Mouse (Mus musculus): Measurements from ENCODE around the gene Ncam1. TPM values are rescaled to one million over a fixed set of nuclear protein-coding genes. Genes with fewer than 3 reads are reported as not detected.

Gene Ncam1
- total RNA-seq, 2 experiments from 2014 or later: 11.6 to 14.6 TPM

- Histone ChIP-seq H3K4me3 (no peak overlapping the region), H3K27ac (no peak overlapping the region)
- peak; percentile 61 for DNase-seq
- intact Hi-C loops (cut with DNase I): no loop called here
- no peak for TF ChIP-seq CTCF (IDR thresholded peaks at IDR 0.05)
Observed at GRCm38 (mm10) chr9:49537814-49538213, 260.9 kb downstream of the Ncam1 start.

DNA sequence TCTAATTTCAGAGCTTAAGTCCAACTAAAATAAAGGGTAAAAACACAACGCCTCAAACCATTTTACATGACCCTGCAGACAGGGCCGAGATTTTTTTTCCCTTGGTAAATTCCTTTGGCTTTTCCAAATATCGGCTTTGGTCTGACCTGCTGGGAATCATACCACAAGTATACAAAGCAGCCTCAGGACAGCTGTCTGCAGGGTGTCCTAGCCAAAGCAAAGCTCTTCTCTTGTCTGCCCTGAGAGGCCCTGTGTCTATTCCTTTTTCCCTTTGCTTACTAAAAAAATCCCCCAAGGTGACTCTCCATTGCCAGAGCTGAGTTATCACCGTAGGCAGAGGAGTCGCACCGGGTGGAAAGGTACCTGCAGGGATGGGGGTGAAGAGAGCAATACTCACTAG, 262.1 kb downstream of the Ncam1 start:
- intact Hi-C loops (cut with DNase I): no loop called here
- no peak for DNase-seq
- no peak for TF ChIP-seq CTCF (IDR thresholded peaks at IDR 0.05)
- Histone ChIP-seq H3K4me3 (no peak overlapping the region), H3K27ac (no peak overlapping the region)

GRCm38 (mm10) chr9:49534958-49535357, 263.8 kb downstream of the Ncam1 start:
- Histone ChIP-seq H3K27ac (no peak overlapping the region), H3K4me3 (no peak overlapping the region)
- no peak for TF ChIP-seq CTCF (IDR thresholded peaks at IDR 0.05)
- intact Hi-C loops (cut with DNase I): no loop called here
- no peak for DNase-seq

DNA sequence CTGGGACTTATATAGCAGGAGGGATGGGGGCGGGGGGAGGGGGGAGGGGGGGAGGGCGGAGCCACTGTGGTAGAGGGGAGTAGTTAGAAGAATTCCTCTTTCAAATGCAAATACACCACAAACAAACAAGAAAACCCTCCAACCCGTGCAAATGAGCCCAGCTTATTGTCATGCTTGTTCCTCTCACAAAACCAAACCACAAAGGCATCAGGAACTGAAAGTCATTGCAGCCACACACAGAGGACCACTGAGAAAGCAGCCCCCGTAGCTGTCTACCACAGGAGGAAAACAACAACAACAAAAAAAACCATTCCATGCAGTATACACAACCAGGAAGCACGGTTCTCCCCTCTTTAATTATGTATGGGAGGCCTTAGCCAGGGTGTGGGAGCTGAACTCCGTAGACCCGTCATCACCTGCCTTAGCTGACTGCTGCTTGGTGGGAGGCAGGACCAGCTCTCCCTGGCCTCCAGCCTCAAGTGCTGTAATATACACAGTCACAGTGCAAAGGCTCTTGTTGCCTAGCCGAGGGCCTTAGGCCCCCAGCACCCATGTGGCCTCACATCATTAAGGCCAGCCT, 264.7 kb downstream of the Ncam1 start:
- H3K27ac ChIP-seq: no peak overlapping the region
- DNase-seq: no peak
- intact Hi-C loops (cut with DNase I): no loop called here
- H3K4me3 ChIP-seq: no peak overlapping the region
- no peak for TF ChIP-seq CTCF (IDR thresholded peaks at IDR 0.05)

- H3K27ac ChIP-seq: no peak overlapping the region
- no peak overlapping the region for H3K4me3 ChIP-seq
- no peak for TF ChIP-seq CTCF (IDR thresholded peaks at IDR 0.05)
- no peak for DNase-seq
- intact Hi-C loops (cut with DNase I): no loop called here
Observed at GRCm38 (mm10) chr9:49533455-49533854, 265.3 kb downstream of the Ncam1 start.

DNA sequence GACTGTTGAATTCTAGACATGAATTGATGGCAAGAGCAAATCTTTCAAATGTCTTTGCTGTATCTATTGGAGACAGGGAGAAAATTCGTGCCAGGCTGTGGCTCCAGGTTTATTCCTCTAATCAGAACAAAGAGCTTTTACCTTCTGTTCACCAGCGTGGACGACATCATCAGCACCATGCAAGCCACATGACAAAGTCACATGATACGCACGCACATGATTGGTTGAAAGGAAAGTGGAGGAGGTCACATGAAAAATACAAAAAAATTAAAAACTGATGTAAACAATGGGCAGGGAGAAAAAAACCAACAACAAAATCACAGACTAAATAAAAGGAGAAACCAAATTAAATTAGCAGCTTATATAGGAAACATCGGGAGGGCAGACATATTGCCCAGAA, 266.9 kb downstream of the Ncam1 start:
- H3K27ac ChIP-seq: no peak overlapping the region
- DNase-seq: no peak
- intact Hi-C loops (cut with DNase I): no loop called here
- TF ChIP-seq CTCF (IDR thresholded peaks at IDR 0.05): no peak
- no peak overlapping the region for H3K4me3 ChIP-seq

GRCm38 (mm10) chr9:49531257-49531656, 267.5 kb downstream of the Ncam1 start:
- Histone ChIP-seq H3K4me3 (no peak overlapping the region), H3K27ac (no peak overlapping the region)
- DNase-seq: no peak
- TF ChIP-seq CTCF (IDR thresholded peaks at IDR 0.05): no peak
- intact Hi-C loops (cut with DNase I): no loop called here

- Histone ChIP-seq H3K27ac (no peak overlapping the region), H3K4me3 (no peak overlapping the region)
- no peak for DNase-seq
- intact Hi-C loops (cut with DNase I): no loop called here
- no peak for TF ChIP-seq CTCF (IDR thresholded peaks at IDR 0.05)
Observed at GRCm38 (mm10) chr9:49530739-49531138, 268.0 kb downstream of the Ncam1 start.

GRCm38 (mm10) chr9:49529366-49529959, 269.3 kb downstream of the Ncam1 start:
- DNase-seq: no peak
- H3K27ac ChIP-seq: no peak overlapping the region
- intact Hi-C loops (cut with DNase I): no loop called here

DNA sequence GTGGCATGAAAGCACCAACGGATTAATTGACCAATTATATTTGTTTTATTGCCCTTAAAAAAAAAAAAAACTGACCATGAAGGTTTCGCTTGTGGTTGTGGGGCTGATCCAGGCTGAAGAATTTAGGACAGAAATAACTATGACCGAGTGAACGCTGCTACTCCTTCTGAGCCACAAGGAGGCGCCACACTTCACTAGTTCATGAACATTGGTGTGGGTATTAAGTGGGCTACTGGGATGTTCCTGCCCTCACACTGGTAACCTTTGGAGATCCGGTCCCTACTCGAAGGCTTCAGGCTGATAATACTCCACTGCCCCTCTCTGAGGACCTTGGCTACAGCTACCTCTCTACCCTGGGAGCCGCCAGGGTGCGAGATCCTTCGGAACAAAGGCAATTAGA, 269.8 kb downstream of the Ncam1 start:
- TF ChIP-seq CTCF (IDR thresholded peaks at IDR 0.05): peak; percentile 53
- DNase-seq: peak; percentile 32
- intact Hi-C loops (cut with DNase I): no loop called here
- H3K27ac ChIP-seq: no peak overlapping the region
- H3K4me3 ChIP-seq: no peak overlapping the region

More at GRCm38 (mm10) chr9:49529366-49529959, 269.3 kb downstream of the Ncam1 start:
- no peak for TF ChIP-seq CTCF (IDR thresholded peaks at IDR 0.05)
- H3K4me3 ChIP-seq: no peak overlapping the region

- Histone ChIP-seq H3K27ac (no peak overlapping the region), H3K4me3 (no peak overlapping the region)
- DNase-seq: no peak
- intact Hi-C loops (cut with DNase I): no loop called here
- TF ChIP-seq CTCF (IDR thresholded peaks at IDR 0.05): no peak
Observed at GRCm38 (mm10) chr9:49528026-49528425, 270.7 kb downstream of the Ncam1 start.

DNA sequence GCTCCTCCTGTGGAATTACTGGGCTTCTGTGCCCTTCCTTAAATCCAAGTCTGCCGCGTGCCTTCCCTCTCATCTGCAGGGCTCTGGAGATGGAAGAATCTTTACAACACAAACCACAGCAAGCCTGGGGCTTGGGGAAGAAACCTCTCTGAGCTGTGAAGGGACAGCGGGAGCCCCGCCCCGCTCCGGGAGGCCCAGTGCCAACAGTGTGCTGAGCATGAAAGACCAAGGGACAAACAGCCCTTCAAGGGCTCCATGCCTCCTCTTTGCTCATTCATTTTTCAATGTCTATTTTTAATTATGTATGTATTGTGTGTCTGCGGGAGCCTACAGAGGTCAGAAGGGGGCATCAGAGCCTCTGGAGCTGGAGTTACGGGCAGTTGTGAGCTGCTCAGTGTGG, 271.4 kb downstream of the Ncam1 start:
- no peak for DNase-seq
- intact Hi-C loops (cut with DNase I): no loop called here
- Histone ChIP-seq H3K27ac (no peak overlapping the region), H3K4me3 (no peak overlapping the region)
- no peak for TF ChIP-seq CTCF (IDR thresholded peaks at IDR 0.05)

DNA sequence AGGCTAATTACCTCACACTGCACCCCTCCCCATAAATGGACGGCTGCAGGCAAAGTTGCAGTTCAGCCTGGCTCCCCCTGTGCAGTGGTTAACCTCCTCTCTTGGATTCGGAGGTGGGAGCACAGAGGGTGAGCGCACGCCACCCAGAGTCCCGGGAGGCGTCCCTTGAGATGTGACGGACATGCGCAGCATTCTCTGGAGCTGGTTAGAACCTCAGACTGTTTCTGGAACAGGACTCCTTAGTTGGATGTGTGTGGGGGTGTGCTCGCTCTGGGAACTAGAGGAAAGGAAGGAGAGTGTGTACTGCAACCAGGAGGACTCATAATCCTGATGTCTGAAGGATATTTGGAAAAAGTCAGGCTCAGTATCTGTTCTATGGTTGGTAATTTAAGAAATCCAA, 274.0 kb downstream of the Ncam1 start:
- TF ChIP-seq CTCF (IDR thresholded peaks at IDR 0.05): no peak
- intact Hi-C loops (cut with DNase I): no loop called here
- no peak overlapping the region for H3K4me3 ChIP-seq
- no peak for DNase-seq
- no peak overlapping the region for H3K27ac ChIP-seq

DNA sequence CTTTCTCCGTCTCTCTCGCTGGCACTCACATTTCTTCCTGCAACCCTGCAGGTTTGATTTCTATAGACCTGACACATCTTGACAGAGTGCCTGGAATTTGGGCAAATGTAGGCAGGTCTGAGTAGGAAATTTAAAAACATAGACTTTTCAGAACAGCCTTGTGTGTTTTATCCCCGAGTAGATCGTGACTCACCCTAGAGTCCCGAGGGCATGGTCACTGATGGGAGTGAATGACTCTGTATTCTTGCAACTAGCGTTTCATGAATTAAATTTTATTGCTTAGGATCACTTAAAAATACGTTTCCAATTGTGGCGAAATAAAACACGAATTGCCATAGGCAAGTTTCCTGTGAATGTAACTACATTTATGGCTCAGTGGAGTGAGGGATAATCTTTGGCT, 274.8 kb downstream of the Ncam1 start:
- no peak for TF ChIP-seq CTCF (IDR thresholded peaks at IDR 0.05)
- Histone ChIP-seq H3K4me3 (no peak overlapping the region), H3K27ac (no peak overlapping the region)
- DNase-seq: no peak
- intact Hi-C loops (cut with DNase I): no loop called here
